Mouse (Mus musculus) heart, adult 2 months (tissue): ENCODE data around the gene Tnnc1. TPM values are rescaled to one million over a fixed set of nuclear protein-coding genes. Genes with fewer than 3 reads are reported as not detected.
A peak's percentile ranks its signal among the peaks of the same experiment; 100 is the strongest.

ENCODE experiments used
- DNase-seq, 2 experiments: peaks; one replicate each; pipeline ENCODE4 v3.0.0; 2021
- H3K27ac ChIP-seq: fragments of 200-600 bp; 2 replicates; pipeline ENCODE4 v1.8.1; 2022
- H3K27me3 ChIP-seq: fragments of 200-500 bp; 2 replicates; pipeline ENCODE4 v1.6.1; 2012; ENCODE audit warnings: mild to moderate bottlenecking, low read length, inconsistent platforms, mixed read lengths; ENCODE audit not compliant: control insufficient read depth, insufficient read depth
- H3K36me3 ChIP-seq: fragments of 200-500 bp; 2 replicates; pipeline ENCODE4 v1.6.1; 2012; ENCODE audit warnings: low read length, inconsistent platforms; ENCODE audit not compliant: control insufficient read depth, insufficient read depth
- H3K4me1 ChIP-seq: fragments of 200-500 bp; 2 replicates; pipeline ENCODE4 v1.6.1; 2011; ENCODE audit warnings: low read length; ENCODE audit not compliant: control insufficient read depth, insufficient read depth
- H3K4me3 ChIP-seq: fragments of 200-600 bp; 2 replicates; pipeline ENCODE4 v1.8.1; 2022
- H3K79me2 ChIP-seq: fragments of 200-500 bp; replicated peaks from 2 replicates; pipeline ENCODE4 v1.6.1; 2012; ENCODE audit warnings: mild to moderate bottlenecking, inconsistent platforms, low read length, moderate library complexity, mixed read lengths; ENCODE audit not compliant: control insufficient read depth, insufficient read depth
- H3K9ac ChIP-seq: fragments of 200-500 bp; 2 replicates; pipeline ENCODE4 v1.6.1; 2012; ENCODE audit warnings: low read depth, mild to moderate bottlenecking, control low read depth, inconsistent platforms, low read length, mixed read lengths
- CTCF ChIP-seq: fragments of 200-600 bp; IDR thresholded peaks from 2 replicates; pipeline ENCODE4 v1.8.1; 2022; ENCODE audit warnings: antibody characterized with exemption, mild to moderate bottlenecking, moderate library complexity
- EP300 ChIP-seq: fragments of 200-500 bp; IDR thresholded peaks from 2 replicates; pipeline ENCODE4 v1.6.1; 2011; ENCODE audit warnings: low read depth, low read length, control low read depth; ENCODE audit not compliant: insufficient read depth
- POLR2A ChIP-seq: fragments of 200-500 bp; IDR thresholded peaks from 2 replicates; pipeline ENCODE4 v1.6.1; 2011; ENCODE audit warnings: mild to moderate bottlenecking, low read depth, low read length, control low read depth; ENCODE audit not compliant: insufficient read depth
- WGBS: fragments of 180-500 bp; shearing (Covaris S2); methylation state at CpG from one replicate; pipeline ENCODE4 v1.1.7; 2018; 5-methylcytosine and 5-hydroxymethylcytosine counted together
- intact Hi-C: fragments of 180-260 bp; cut with DNase I; formaldehyde crosslinking; loops from one replicate; pipeline ENCODE4 v1.15.1; 2025
- polyA plus RNA-seq: library from polyadenylated mRNA; depleted of rRNA; stranded (reverse); fragments of >200 nt; gene quantifications from 2 replicates; pipeline ENCODE4 v1.2.3, GENCODE M21; 2012
- total RNA-seq, 2 experiments: library from RNA; stranded (reverse); gene quantifications; 2 replicates each; pipeline ENCODE4 v1.2.3; 2021

Gene Tnnc1
- total and polyA plus RNA-seq, 3 experiments, result 4,851 to 5,508 (median 5,084) TPM

- H3K4me3 ChIP-seq, result no peak overlapping the region
- peaks cover 4% of the 10 kb centered on the region for H3K4me1 ChIP-seq
- no peaks in the 10 kb centered on the region for H3K27me3 ChIP-seq
- DNase-seq, result peak in 1 of 2 experiments; percentile 65
- intact Hi-C loops, result no loop called here
- peaks cover 3% of the 10 kb centered on the region for H3K36me3 ChIP-seq
- 49% methylated on average over 6 of the region's 6 CpGs for WGBS
- peak overlapping the region; percentile 52 for H3K27ac ChIP-seq
- peaks cover 2% of the 10 kb centered on the region for H3K79me2 ChIP-seq
- no peak overlapping the region for H3K9ac ChIP-seq
- TF ChIP-seq EP300, result 0 out of 2 replicates have a peak, but pooled peaks have one; percentile 39
- peak; percentile 37; the same call in 1 of the 2 replicates for TF ChIP-seq POLR2A
- no peak for TF ChIP-seq CTCF
Observed at GRCm38 (mm10) chr14:31188771-31189181, 19.3 kb upstream of the Tnnc1 start.

- 84% methylated on average over 3 of the region's 3 CpGs for WGBS
- Histone ChIP-seq H3K36me3 (peaks cover 8% of the 10 kb centered on the region), H3K79me2 (peaks cover 2% of the 10 kb centered on the region), H3K9ac (no peak overlapping the region), H3K4me1 (peaks cover 3% of the 10 kb centered on the region), H3K27ac (peak overlapping the region; percentile 52), H3K27me3 (no peaks in the 10 kb centered on the region), H3K4me3 (no peak overlapping the region)
- DNase-seq, result no peak
- no peak for TF ChIP-seq EP300
- TF ChIP-seq POLR2A, result no peak
- no peak for TF ChIP-seq CTCF
- intact Hi-C loops, result no loop called here
Observed at GRCm38 (mm10) chr14:31189348-31189747, 18.8 kb upstream of the Tnnc1 start.

- Histone ChIP-seq H3K36me3 (peaks cover 22% of the 10 kb centered on the region), H3K79me2 (peaks cover 2% of the 10 kb centered on the region), H3K27me3 (no peaks in the 10 kb centered on the region), H3K9ac (no peak overlapping the region), H3K27ac (no peak overlapping the region), H3K4me1 (peaks cover 16% of the 10 kb centered on the region), H3K4me3 (no peak overlapping the region)
- no peak for DNase-seq
- WGBS, result 18% methylated on average over 2 of the region's 2 CpGs
- intact Hi-C loops, result no loop called here
- no peak for TF ChIP-seq POLR2A
- no peak for TF ChIP-seq EP300
Observed at GRCm38 (mm10) chr14:31191936-31192335, 16.2 kb upstream of the Tnnc1 start.

- Histone ChIP-seq H3K36me3 (peaks cover 24% of the 10 kb centered on the region), H3K79me2 (peaks cover 2% of the 10 kb centered on the region), H3K9ac (no peak overlapping the region), H3K27me3 (no peaks in the 10 kb centered on the region), H3K4me3 (no peak overlapping the region), H3K4me1 (peaks cover 20% of the 10 kb centered on the region), H3K27ac (peak overlapping the region; percentile 76)
- WGBS, result 29% methylated on average over 7 of the region's 7 CpGs
- intact Hi-C loops, result loop anchor here (2.0 kb wide), 2 partner anchors 25 to 65 kb away; partner anchors contain the start of genes Smim4 and Stab1
- TF ChIP-seq CTCF (no peak), EP300 (no peak), POLR2A (no peak)
- DNase-seq, result no peak
Observed at GRCm38 (mm10) chr14:31193791-31194190, 14.3 kb upstream of the Tnnc1 start.

GRCm38 (mm10) chr14:31194441-31194840, 13.7 kb upstream of the Tnnc1 start:
- Histone ChIP-seq H3K27ac (peak overlapping the region; percentile 76), H3K9ac (no peak overlapping the region), H3K36me3 (peaks cover 24% of the 10 kb centered on the region)

GRCm38 (mm10) chr14:31194891-31195513, 13.1 kb upstream of the Tnnc1 start:
- H3K27me3 ChIP-seq, result no peaks in the 10 kb centered on the region
- intact Hi-C loops, result loop anchor here (2.0 to 5.0 kb wide), 4 partner anchors 26 to 173 kb away; partner anchors contain the start of genes Smim4 and Stab1
- H3K9ac ChIP-seq, result 0 out of 2 replicates have a peak overlapping the region, but pooled peaks have one; percentile 0
- peak; percentile 84 to 91 for DNase-seq
- TF ChIP-seq POLR2A (no peak; the same call in 1 of the 2 replicates), CTCF (no peak), EP300 (peak; percentile 84; the same call in 1 of the 2 replicates)
- H3K4me3 ChIP-seq, result peak overlapping the region; percentile 17; the same call in 1 of the 2 replicates
- peaks cover 24% of the 10 kb centered on the region for H3K36me3 ChIP-seq
- 2% methylated on average over 14 of the region's 14 CpGs for whole genome bisulfite sequencing
- peaks cover 2% of the 10 kb centered on the region for H3K79me2 ChIP-seq
- H3K27ac ChIP-seq, result peak overlapping the region; percentile 76
- H3K4me1 ChIP-seq, result peaks cover 21% of the 10 kb centered on the region

More at GRCm38 (mm10) chr14:31194441-31194840, 13.7 kb upstream of the Tnnc1 start:
- TF ChIP-seq CTCF (no peak), POLR2A (no peak), EP300 (no peak)
- intact Hi-C loops, result loop anchor here (2.0 kb wide), 2 partner anchors 26 to 66 kb away; partner anchors contain the start of genes Smim4 and Stab1
- Histone ChIP-seq H3K4me3 (peak overlapping the region; percentile 11; the same call in 1 of the 2 replicates), H3K79me2 (peaks cover 2% of the 10 kb centered on the region), H3K27me3 (no peaks in the 10 kb centered on the region), H3K4me1 (peaks cover 21% of the 10 kb centered on the region)
- no peak for DNase-seq
- WGBS, result 48% methylated on average over 2 of the region's 2 CpGs
